Mouse (Mus musculus) left cerebral cortex, adult 11 months (tissue): ENCODE data around the gene Rufy1.
"Not testable (repeated sequence)": the region's sequence is repeated elsewhere in the genome, so short reads cannot be mapped to it uniquely, and the experiment has no call there.

ENCODE experiments used
- DNase-seq: peaks from one replicate; pipeline ENCODE4 v3.0.0; 2022; ENCODE audit warnings: low spot score

Rufy1 gene

GRCm38 (mm10) chr11:50430277-50431133 is at the start of gene Rufy1:
Gene Rufy1, minus strand, starts transcription at chr11:50431125.
- DNase-seq, result peak; percentile 72

DNA sequence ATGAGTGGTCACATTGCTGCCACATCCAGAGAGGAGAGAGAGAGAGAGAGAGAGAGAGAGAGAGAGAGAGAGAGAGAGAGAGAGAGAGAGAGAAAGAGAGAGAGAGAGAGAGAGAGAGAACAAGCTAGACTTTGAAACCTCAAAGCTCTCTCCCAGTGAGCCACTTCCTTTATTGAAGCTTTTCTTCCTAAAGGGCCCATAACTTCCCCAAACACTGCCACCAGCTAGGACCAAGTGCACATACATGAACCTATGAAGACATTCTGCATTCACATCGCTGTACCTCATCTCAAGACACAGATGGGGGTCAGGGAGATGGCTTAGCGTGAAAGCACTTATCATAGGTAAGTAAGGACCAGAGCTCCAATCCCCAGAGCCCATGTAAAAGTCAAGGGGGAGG is 47.1 kb upstream of the Rufy1 start:
- no peak for DNase-seq

GRCm38 (mm10) chr11:50477486-50478070 is 46.7 kb upstream of the Rufy1 start:
- no peak for DNase-seq

DNA sequence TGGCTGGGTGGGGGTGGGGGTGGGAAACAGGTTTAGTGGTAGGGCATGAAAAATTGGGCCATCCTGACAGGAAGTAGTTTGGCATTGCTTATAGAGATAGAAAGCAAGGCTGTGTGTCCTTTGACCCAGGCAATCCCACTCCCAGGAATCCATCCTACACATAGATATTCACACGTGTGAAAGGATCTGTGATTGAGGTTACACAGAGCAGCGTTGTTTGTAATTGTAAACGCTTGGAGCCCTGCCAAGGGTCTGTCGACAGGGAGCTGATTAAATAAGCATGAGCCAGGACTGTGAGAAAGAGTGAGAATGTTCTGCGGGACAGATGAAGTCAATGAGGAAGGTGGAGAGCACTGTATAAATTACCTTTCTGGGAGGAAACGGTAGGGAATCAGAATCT is 46.0 kb upstream of the Rufy1 start:
- no peak for DNase-seq

- no peak for DNase-seq
Observed at GRCm38 (mm10) chr11:50473933-50474332, 43.0 kb upstream of the Rufy1 start.

DNA sequence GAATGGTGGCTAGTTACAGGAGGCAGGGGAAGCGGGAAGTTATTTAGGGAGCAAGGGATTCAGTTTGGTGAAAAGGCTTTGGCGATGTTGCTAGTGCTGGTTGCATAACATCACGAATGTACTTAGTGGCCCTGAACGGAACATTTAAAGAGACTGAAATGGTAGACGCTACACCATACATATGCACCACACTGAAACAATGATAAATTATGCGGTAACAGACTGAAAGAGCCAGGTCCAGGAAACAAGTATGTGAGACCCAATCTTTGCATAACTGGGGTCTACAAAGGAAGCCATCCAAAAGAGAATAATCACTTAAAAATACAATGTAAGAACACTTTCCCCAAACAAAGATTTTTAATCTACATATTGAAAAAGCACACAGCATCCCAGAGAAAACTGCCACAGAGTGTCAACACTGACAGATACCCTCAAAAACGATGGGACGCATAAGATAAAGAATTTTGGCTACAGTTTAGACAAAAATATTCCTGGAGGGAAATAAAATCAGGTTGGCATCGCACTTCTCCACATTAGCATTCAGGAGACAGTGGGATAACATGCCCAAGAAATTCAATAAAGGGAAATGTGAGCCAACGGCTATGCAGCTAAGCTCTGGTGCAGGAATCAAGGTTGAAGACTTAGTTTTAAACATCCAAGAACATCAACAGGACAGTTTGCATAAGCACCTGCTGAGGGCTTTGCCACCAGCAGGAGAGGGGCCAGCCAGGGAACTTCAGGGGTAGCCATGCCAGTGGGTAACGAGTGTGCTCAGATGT is 41.4 kb upstream of the Rufy1 start:
- DNase-seq, result no peak

GRCm38 (mm10) chr11:50461481-50461880 is 30.6 kb upstream of the Rufy1 start:
- no peak for DNase-seq

DNA sequence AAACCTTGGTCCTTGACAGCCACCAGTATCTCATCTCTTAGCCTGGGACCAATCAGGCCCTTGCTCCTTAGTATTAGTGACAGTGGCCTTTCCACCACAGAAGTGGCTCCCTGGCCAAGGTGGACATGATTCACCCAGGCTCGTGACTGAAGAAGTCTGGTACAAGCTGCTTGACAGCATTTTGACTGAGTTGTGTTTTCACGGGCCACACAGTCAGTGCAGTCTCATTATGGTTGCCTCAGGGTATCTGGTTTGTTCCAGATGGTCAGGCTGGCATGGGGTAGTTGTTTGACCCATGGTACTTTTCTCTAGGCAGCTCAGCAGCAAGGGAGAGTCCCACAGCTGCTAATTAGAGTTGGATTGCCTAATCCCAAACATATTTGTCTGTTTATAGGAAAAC is 28.3 kb upstream of the Rufy1 start:
- DNase-seq, result no peak

GRCm38 (mm10) chr11:50457111-50457911 is 26.4 kb upstream of the Rufy1 start:
- DNase-seq, result no peak

DNA sequence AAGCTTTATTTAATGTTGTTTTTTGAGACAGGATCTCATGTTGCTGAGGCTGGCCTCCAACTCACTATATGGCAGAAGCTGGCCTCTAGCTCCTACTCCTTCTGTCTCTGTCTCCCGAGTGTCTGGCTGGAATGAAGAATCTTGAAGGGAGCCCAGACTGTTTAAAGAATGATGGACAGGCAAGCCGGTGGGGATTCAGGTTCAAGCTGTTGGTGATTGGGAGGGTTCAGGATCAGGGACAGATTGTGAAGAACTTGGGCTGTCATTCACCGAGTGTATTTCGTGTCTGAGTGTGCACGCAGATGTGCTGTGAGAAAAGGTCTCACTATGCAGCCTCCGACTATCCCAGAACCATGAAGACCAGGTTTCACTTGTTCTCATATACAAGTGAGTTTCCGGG is 25.5 kb upstream of the Rufy1 start:
- DNase-seq, result no peak

DNA sequence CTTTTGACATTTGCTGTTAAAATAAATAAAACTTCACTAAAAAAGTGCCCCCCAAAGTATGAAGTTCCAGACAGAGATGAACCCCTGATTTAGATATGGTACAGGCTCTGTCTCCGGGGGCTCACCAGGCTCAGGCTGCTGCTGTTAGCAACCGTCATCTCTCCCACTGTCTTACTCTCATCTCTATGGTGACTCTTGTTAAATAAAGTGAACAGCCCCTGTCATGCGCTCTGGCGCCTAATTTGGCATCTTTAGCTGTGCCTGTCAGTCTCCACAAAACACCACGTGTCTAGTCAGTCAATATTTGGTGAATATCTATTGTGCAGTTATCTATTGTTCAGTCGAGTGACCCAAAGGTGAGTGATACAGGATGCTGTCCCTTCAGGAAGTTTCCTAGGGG is 24.0 kb upstream of the Rufy1 start:
- DNase-seq, result no peak

DNA sequence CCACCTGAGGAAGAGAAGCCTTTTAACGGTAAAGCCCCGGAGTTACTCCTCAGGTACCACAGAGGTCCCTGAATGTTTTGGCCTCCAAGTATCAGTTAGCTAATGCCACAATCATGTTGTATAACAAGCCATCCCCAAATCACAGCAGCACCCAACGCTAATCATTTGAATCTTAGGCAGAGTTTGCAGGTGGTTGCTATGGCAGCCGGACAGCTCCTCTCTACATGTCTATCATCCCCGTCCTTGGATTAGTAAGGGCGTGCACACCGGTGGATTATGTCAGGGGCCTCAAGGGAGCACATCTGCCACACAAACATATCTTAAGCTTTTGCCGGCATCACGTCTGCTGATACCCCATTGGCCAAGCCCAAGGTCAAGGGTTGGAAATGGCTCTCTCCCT is 19.3 kb upstream of the Rufy1 start:
- no peak for DNase-seq

- DNase-seq, result not testable (repeated sequence)
Observed at GRCm38 (mm10) chr11:50448163-50448562, 17.2 kb upstream of the Rufy1 start.

DNA sequence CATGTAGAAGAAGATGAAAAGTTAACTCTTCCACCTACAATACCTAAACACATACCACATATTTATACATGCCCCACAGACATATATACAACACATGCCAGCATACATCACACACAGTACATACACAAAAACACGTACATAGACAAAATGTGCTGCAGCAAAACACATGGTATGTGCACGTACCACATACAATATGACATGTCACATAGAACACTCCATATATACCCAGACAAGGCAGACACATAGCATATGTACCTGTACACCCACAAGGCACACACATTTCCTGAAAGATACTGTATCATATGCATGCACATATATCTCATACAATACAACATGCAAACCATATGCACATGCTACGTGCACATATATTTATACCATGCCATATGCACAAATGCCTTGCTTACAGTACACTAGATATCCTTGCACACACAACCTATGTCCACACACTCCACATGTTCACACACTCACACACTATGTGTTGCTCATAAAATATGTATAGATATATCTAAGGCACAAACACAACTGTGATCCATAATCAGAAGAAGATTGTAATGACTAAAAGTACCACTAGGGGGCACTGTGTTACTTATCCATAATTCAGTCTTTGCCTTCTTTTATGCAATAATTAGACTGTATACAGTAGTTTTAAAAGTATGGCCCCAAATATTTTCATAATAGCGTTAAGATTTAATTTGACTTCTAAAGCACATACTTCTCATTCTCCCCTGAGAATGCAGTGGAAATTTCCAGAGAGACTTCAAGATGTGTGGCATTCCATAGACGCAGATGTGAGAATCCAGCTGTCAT is 12.5 kb upstream of the Rufy1 start:
- no peak for DNase-seq

GRCm38 (mm10) chr11:50441637-50442036 is 10.7 kb upstream of the Rufy1 start:
- peak; percentile 65 for DNase-seq

GRCm38 (mm10) chr11:50440691-50441090 is 9.8 kb upstream of the Rufy1 start:
- DNase-seq, result no peak

DNA sequence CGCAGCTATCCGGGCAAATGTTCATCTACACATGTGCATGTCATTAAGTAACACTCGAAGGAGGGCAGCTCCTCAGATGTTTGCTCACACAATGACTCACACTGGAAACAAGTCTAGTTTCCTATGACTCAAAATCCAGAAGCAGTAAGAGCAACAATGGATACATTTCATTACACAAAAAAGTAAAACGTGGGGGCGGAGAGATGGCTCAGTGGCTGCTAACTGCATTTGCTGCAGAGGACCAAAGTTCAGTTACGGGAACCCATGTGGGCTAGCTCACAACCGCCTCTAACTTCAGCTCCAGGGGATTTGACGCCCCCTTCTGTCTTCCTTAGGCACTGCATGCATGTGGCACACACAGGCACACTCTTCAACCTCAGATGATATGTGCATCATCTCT is 8.9 kb upstream of the Rufy1 start:
- DNase-seq, result no peak

- no peak for DNase-seq
Observed at GRCm38 (mm10) chr11:50432896-50433295, 2.0 kb upstream of the Rufy1 start.

DNA sequence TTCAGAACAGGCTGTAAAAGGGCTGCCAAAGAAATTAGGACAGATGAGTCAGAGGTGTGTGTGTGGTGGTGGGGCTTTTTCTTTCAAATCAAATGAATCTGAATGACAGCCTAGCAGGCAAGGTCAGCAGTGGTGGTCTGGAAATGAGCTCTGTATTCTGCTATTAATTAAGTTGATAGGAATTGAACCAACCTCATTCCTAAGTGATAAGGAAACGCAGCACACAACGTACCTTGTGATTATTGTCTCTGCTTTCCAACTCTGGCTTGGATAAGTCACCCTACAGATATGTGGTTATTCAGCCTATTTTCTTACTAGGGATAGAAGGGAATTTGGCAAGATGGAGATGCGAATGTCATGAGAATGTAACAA is 1.1 kb upstream of the Rufy1 start:
- no peak for DNase-seq

- no peak for DNase-seq
Observed at GRCm38 (mm10) chr11:50431134-50432068, 476 bp upstream of the Rufy1 start.
